Mouse (Mus musculus) gastrocnemius, adult 8-10 months (tissue): ENCODE measurements around the gene Cenpj. TPM values are rescaled to one million over a fixed set of nuclear protein-coding genes. Genes with fewer than 3 reads are reported as not detected.

Source experiments
- DNase-seq, 2 experiments: peaks; one replicate each; pipeline ENCODE4 v3.0.0; 2022; ENCODE audit warnings: low spot score in 2 of 2
- total RNA-seq, 4 experiments: library from RNA; stranded (reverse); gene quantifications; 2 replicates each; pipeline ENCODE4 v1.2.4; 2022

Gene Cenpj
- 1 to 10 TPM; 1.3 to 2.9 (median 2.0) TPM for total RNA-seq

DNA sequence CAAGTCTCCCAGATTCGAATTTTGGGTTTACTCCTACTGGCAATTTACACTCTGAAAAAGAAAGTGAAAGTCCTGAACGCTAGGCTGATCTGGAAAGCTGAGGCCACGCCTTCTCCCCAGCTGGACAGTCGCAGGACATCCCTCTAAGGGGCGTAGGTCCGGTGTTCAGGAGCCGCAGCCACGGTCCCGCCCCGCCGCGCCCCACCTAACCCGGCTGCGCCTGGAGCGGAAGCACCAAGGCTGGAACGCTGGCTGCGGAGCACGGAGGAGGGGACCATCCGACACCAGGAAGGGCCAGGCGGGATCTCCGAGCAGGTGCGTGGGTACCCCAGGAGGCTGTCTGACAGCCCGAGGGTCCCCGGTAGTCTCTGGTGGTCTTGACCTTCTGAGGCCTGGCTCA lies at the start of gene Cenpj, which contains the start of gene Parp4:
Gene Cenpj, minus strand, starts transcription at position 10 of the 400 bp plus-strand sequence.
Gene Parp4, plus strand, starts transcription at position 204 of the 400 bp plus-strand sequence.
- DNase-seq = peak; percentile 86 to 88

DNA sequence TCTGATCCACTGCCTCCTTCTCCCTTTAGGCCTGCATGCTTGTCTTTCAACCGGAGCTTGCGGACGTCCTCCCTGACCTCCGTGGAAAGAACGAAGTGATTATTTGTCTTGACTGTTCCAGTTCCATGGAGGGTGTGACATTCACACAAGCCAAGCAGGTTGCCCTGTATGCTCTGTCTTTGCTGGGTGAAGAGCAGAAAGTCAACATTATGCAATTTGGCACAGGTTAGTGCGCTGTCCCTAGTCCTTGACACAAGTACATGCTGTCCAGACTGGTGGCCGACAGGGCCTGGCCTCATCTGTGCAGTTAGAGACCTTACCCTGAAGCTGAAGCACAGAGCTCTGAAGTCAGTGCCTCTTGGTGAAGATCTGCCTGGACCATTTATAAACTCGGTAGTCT lies 45.2 kb upstream of the Cenpj start:
- DNase-seq = no peak

DNA sequence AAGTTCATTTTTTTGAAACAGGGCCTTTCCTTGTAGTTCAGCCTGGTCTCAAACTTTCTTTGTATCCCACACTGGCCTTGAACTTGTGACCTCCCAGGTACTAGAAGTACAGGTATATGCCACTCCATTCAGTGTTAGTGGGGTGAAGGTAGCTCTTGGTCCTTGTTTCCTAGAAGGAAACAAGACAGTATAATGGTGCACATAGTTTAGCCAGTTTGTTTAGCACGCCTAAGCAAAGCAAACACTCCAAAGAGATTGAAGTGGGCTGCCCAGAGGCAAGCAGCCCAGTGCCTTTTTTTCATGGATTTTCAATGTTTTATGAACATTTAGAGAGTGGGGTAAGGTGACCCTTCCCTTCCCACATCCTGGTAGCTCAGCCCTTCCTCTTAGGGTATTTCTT lies 42.2 kb upstream of the Cenpj start:
- no peak for DNase-seq

DNA sequence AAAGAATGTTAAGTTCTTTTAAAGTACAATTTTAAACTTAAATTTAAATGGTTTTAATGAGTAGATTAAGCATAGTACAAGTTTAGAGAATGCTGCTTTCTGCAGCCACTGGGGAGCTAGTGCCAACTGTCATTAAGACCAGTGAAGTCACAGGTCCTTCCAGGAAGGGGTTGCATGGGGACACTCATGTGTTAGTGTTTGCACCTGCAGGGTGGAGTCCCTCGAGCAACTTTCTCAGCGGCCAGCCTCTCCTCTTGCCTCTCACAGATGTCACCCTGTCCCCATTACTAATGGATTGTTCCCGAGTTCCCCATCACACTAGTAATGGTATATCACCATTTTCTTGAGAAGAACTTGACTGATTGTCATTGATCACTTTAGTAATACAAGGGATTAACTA lies 38.0 kb upstream of the Cenpj start:
- no peak for DNase-seq

DNA sequence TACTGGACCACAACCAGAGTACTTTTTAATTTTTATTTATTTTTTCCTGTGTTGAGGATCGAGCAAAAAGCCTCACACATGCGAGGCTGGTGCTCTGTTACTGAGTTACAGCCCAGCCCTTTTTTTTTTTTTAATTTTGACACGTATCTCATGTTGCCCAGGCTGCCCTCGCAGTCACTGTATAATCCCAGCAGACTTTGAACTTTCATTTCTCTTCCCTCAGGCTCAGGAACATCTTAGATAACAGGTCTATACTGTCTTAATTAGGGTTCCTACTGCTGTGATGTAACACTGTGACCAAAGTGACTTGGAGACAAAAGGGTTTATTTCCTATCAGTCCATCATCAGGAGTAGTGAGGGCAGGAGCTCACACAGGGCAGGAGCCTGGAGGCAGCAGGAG lies 29.9 kb upstream of the Cenpj start:
- DNase-seq = no peak

DNA sequence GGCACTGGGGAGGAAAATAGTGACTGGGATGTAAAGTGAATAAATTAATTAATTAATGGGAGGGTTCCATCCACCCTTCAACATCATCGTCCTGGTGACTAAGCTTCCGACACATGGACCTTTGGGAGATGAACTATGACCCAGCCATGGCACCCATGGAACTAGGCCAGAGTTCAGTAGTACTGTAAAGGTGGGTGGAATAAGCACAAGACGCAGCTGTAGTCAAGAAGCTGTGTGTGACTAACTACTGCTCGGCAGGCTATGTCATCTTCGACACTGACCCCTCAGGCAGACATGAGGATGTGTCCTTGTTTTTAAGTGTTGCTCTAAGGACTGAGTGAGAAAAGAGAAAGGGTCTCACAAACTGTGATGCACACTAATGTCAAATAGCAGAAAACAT lies 29.2 kb upstream of the Cenpj start:
- no peak for DNase-seq

DNA sequence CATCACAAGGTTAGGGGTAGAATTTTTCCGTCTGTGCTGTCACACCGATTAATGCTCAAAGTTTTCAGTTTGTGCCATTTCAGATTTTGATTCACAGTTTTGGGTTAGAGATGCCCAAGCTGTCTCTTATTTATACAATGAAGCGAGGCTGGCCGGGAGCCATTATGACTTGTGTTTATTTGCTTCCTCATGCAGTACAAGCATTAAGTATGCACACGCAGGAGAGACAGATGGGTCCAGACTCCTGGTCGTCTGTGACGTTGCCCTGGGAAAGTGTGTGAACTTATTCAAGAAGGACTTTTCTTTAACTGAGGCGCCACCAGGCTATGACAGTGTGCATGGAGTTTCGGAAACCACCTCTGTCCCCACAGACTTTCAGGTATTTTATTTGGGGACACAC lies 26.8 kb upstream of the Cenpj start:
- no peak for DNase-seq

DNA sequence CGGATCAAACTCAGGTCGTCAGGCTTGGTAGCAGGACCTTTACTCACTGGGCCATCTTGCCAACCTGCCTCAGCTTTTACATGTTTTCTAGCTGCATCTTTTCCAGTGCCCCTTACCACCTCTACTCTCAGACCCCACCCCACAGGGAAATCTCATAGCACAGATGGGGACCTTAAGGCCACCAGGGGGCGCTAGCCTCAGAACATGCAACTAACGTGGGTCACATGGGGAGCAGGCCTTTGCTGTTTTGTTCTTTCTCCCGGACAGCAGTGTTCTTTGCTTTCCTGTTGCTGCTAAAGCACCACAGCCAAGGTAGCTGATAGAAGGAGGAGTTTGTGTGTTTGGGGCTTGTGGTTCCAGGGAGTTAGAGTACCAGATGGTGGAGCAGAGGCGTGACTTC lies 23.5 kb upstream of the Cenpj start:
- peak in 1 of 2 experiments; percentile 36 for DNase-seq

DNA sequence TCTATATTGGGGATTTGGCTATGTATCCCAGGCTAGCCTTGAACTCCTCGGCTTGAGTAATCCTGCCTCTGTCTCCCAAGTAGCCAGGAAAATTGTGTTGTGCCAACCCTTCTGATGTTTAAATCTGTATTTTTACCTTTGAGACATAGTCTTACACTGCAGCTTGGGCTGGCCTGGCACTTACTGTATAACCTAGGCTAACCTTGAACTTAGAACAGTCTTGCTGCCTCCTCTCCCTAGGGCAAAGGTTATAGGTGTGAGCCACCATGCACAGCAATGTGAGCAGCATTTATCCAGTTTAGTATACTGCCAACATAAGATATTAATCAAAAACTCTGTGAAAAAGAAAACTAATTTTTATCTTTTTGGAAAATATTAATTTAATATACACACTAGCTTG lies 19.6 kb upstream of the Cenpj start:
- DNase-seq = no peak

DNA sequence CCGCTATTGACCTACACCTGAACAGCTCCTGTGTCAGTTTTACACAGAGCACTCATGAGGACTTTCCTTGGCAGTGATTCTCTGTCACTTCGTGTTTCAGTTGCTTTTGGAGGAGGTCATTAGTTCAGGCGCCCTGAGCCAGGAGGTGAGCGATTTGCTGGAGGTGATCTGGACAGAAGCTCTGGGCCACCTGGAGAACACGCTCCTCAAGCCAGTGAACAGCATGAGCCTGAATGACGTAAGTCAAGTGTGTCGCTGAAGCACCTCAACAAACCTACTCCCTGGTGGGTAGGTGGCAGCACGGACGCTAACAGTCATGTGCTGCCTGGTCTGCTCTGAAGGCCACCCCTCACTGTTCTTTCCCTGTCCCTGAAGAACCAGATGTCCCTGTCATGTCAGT lies 17.0 kb upstream of the Cenpj start:
- DNase-seq = no peak

DNA sequence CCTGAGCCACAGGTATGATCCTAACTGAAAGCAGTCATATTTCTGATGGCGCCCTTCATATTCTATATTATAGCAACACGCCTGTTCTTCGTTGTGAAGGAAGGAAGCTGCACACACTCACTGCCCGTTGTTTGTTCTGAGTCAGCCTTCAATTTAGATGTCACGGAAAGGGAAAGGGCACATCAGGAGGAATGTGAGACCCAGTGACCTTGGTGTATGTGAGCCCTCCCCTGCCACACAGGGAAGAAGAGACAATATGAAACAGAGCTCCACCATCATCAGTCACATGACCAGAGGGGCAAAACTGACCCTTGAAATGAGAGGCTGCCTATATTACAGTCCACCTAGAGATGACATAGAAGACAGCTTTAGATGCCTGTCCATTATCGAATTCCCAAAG lies 7.1 kb upstream of the Cenpj start:
- DNase-seq = no peak

DNA sequence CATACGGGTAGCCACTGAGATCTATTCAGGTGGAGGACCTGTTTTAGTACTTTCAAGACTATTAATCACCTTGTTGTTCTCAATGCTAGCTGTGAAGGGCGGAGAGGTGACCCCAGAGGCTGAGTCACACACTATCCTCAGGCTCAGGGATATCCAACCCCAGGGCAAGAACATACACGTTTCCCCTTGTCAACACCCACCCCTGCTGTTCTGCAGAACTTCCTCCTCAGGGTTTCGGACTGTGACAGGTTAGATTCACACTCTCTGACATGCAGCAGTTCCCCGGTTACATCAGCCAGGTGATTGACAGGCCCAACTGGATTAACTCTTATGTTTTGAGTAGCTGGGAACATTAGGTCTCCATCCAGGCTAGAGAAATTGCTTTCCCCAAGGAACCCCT lies 5.9 kb upstream of the Cenpj start:
- no peak for DNase-seq

DNA sequence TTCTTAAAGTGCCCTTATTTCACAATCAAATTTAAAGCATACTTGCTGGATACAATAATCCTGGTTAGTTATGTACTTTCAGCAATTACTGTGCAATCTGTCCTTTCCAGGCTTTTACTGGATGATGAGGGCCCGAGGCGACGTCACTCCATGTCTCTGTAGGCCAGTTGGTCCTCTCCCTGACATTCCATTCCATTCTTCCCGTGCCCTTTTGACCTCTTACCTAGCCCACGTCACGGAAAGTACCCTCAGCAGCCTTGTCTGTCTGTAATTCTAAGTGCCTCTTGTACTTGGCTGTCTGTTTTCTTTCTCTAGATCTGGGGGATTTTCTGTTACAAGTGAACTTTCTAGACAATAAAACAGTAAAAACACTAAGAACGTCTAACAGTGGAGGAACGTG lies 3.8 kb upstream of the Cenpj start:
- DNase-seq = no peak

DNA sequence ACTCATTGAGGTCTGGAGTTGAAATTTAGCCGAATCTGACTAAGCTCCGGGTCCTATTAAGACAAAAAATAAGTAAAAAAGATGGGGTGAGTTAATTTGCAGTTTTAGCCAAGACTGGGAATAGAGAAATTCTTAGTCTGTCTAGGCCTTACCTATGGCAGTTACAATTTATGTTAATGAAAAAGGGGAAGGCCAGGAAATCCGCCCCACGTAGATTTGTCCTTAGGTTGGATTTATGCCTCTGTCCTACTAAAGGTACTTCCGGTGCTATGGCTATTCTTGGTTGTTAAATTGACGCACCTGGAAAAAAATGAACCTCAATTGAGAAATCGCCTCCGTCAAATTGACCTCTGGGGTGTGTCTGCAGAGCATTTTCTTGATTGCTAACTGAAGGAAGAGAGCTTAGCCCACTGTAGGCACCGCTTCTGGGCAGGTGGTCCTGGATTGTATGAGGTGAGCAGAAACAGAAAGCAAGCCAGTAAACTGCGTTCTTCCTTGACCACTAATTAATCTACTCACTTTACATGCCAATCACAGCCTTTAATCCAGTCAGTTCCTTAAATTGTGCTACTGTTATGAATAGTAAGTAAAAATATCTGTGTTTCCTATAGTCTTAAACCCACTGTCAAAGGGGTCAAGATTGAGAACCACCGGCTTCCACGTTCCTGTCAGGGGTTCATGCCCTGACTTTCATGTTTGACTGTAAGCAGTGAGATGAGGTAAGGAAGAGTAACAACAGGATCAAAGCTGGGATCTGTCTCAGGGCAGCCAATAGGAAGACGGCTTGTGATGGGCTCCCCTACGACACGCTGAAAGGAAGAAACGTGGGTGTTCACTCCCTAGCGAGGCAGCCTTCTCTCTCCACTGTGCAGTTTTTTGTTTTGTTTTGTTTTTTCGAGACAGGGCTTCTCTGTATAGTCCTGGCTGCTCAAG lies 1.0 kb upstream of the Cenpj start:
- DNase-seq = no peak

DNA sequence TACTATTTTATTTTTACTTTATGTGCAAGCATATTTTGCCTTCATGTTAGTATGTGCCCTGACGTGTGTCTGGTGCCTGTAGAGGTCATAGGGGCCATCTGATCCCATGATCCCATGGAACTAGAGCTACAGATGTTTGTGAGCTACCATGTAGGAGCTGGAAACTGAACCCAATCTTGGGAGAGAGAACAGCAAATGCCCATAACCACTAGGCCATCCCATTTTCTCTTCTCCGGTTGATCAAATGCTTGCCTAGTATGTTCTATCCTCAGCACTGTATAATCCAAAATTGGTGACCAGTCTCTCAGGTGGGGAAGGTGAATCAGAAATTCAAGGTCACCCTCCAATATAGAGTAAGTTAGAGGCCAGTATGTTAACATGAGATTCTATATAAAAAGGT lies 2.7 kb downstream of the Cenpj start:
- no peak for DNase-seq

DNA sequence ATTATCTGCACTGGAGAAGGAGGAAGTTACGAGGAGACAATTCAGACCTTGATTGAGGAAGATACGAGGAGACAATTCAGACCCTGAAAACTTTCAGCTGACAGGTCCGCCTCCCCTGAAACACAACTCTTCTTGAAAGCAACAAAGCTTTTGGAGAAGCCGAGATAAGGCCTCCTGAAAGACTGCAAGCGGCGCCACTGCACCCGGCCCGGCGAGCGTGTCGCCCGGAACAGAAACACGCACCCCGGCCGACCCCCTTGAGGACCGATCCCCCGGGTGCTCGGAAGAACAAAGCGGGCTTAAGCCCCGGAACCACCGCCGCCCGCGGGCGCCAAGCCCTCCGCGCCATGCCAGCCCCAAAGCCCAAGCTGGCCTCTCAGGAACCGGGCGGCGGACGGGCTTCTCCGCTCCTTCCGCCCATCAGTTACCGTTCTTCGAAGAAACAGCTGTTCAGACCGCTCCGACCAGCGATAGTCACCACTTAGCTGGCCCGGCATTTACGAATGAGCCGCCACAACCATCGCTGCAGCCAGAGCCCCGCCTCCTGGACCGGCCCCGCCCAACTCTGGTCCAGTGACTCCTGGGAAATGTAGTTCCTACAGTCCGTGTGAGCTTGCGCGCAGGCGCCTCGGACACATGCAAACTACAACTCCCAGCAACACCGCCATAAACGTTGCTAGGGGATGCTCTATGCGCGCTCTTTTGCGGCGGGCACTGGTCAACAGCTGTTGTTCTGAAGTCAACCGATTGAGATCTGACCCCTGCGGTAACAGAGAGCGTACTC lies 3.7 kb downstream of the Cenpj start:
- peak; percentile 93 to 96 for DNase-seq

DNA sequence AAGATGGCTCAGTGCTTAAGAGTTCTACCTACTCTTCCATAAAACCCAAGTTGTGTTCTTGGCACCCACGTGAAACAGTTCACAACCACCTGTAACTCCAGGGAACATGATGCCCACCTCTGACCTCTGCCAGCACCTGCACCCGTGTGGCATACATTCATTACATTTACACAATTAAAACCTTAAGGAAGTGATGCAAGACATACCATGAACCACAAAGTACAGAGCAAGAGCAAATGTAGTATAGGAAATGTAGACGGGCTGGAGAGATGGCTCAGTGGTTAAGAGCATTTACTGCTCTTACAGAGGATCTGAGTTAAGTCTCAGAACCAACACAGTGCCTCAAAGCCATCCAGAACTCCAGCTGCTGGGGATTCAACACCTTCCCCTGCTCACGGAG lies 6.2 kb downstream of the Cenpj start:
- no peak for DNase-seq

DNA sequence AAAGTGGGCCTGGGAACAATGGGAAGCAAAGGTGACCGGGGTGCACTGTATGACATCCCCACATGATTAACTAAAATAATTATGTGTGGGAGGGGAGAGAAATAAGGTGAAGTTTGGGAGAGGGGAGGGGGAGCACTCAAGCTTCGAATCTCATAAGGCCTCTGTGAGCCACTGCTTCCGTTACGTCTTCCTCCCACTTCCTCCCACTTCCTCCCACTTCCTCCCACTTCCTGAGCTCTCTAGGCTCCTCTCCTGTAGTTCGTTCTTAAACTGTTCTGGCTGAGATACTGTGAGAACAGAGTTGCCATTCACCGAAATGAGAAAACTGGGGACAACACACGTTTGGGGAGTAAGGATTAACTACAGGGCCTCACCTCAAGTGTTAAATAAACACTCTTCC lies 7.7 kb downstream of the Cenpj start:
- no peak for DNase-seq

DNA sequence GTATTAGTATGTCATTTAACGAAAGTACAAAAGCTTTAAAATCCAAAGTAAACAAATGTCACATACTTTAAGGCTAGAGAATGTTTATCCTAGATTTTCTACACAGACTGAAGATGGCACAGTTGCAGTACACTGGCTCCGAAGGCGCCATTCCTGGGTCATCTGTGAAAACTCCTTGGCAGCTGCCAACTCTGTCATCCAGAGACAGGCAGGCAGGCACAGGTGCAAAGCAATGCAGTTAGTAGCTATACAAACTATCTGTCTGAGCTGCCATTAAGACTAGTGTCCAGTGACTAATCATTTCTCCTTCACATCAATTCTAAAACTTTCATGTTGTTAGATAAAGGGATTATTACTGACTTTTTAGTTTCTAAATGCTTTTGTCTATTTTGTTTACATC lies 16.1 kb downstream of the Cenpj start:
- no peak for DNase-seq

DNA sequence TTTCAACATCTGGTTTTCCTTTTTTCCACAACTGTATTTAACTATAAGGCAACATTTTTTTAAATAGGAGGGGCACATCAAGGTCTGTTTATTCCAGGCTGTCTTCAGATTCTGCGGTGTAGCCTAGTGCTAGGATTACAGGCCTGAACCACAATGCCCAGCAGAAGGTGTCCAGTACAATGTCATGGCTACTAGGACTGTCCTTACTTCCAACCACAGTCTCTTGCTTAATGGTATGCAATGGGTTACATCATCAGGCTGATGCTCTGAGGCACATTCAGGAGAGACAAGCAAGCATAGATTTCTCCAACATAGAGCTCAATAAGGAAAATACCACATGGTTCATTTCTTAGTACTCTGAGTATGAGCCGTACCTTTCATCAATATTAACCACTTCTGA lies 20.5 kb downstream of the Cenpj start:
- DNase-seq = no peak

DNA sequence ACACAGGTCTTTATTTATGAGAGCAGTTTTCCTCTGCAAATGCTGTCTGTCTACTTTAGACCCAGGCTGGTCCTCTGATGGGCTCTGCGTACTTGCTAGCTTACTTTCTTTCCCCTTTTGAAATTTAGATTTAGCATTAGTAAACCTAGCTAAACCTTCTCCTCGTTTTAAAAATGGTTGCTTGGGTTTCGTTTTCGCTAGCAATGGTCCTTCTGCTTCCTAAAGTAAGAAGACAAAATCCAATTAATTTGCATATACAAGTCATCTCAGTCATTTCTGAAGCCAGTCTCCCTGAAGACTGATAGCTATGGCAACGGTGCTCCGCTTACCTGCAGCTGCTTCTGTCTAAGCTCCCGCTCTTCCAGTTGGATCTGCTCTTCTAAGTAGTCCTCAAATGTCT lies 21.9 kb downstream of the Cenpj start:
- DNase-seq = no peak

DNA sequence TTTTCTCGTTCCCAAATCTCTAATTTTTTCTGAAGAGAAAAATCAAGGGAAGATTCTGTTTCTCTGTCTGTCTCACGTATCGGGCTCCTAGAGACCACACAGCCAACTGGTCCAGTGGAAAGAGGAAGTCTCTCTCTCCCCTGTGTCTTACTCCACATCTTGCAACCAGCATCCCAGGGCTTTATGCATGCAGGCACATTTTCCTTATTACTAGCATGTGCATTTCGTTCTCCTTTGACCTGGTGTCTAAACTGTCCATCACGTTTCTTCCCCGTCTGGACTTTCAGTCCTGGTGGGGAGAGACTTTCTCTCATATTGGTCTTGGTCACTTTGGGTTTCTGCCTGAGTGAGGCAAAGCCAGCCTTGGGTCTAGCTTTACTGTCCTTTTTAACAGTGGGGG lies 22.3 kb downstream of the Cenpj start:
- DNase-seq = no peak

DNA sequence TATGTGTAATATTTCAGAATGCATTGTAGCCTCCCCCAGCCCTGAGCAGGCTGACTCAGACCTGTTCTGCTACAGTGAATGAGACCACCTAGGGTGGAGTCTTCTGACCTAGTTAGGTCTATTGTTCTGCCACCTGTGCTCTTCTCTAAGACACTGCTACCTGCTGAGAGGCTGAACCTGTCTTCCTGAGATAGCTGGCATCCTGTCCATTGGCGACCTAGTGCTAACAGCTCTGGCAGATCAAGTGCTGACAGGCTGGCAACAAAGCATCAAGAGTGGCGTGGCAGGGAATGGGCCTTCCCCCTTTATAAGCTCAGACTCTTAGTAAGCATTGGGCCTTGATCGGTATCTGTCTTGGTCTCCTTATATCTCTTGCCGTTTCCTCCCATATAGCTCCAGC lies 24.3 kb downstream of the Cenpj start:
- DNase-seq = no peak
